Mouse (Mus musculus): Measurements from ENCODE around the gene Galnt9.

Gene Galnt9

DNA sequence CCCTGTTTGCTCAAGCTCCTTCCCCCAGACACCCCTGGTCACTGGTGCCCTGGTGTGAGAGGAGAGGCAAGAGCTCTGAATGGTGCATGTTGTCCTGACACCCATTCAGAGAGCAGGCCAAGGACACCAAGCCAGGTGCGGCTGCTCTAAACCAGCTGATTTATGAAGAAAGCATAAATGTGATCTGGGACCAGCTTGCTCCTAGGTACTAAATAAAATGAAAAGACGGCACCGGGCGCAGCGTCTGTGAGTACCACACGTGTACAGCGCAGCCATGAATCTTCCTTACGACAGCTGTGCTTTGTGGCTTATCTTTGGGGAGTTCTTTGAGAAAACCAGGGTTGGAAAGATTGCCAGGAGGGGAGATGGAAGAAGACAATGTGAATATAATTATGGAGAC lies 8.2 kb upstream of the Galnt9 start:
- no peak for DNase-seq (ENCODE audit: low read depth)

- no peak for DNase-seq (ENCODE audit: low read depth)
Measured at GRCm38 (mm10) chr5:110540947-110541346, 3.2 kb upstream of the Galnt9 start.

DNA sequence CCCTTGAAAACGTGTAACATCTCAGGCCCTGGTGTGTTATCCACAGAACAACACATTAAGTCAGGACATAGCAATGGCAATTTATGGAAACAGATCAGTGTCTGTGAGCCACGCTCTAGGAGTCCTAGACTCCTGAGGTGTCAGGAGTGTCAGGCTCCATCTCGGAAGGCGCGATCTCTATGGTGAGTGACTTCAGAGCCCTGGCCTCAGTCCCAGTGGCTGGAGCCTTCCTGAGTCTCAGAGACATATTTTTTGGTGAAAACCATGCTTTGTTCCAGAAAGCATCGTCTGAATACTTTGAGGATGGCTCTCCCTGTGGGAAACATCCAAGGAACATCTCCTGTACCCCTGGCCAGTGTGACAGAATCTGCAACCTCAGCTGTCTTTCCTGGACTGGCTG lies 2.7 kb upstream of the Galnt9 start:
- no peak for DNase-seq (ENCODE audit: low read depth)

DNA sequence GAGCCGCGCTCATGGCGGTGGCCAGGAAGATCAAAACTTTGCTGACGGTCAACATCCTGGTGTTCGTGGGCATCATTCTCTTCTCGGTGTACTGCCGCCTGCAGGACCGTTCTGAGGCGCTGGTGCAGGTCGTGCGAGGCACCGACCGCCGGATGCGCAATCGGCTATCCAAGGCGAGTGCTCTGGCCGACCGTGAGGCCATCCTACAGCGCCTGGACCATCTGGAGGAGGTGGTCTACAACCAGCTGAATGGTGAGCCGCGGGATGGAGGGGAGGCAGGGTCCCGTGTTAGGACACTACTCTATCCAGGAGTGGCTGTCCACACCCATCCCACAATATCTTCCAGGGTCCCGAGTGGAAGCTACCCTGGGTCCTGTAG lies 525 bp downstream of the Galnt9 start:
- no peak for DNase-seq (ENCODE audit: low read depth)

DNA sequence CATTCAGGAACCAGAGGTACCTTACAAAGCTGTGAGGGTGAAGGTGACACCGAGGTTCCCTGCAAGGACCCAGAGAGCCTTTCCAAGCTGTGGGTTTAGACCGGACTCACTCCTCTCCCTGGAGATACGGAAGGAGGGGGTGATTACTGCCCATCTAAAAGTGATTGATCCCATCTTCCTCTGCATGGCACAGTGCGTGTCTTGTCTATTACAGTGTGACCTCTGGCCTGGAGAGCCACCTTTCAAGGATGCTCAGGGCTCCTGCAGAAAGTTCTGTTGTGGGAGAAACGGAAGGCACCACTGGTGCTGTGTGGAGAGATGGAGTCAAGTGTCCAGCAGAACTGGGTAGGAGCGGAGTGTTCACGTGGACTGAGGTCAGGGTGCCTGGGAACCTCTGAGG lies 1.2 kb downstream of the Galnt9 start:
- no peak for DNase-seq (ENCODE audit: low read depth)

DNA sequence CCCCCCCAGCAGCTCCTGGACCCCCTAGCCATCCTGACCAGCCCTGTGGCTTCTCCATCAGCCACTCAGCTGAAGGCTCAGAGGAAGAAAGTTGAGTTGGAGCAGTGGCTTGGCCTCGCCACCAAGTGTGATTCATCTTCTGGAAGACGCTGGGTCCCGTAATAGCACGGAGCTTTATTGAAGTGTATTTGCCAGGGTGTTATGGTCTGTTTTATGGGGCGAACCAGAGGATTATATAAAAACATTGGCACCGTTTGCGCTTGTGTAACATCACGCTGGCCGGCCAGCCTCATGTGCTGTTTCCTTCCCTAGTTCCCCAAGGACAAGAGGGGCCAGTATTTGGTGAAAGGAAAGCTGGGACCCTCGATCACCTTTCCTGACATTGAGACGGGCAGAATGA lies 2.0 kb downstream of the Galnt9 start:
- DNase-seq (ENCODE audit: low read depth) = no peak

DNA sequence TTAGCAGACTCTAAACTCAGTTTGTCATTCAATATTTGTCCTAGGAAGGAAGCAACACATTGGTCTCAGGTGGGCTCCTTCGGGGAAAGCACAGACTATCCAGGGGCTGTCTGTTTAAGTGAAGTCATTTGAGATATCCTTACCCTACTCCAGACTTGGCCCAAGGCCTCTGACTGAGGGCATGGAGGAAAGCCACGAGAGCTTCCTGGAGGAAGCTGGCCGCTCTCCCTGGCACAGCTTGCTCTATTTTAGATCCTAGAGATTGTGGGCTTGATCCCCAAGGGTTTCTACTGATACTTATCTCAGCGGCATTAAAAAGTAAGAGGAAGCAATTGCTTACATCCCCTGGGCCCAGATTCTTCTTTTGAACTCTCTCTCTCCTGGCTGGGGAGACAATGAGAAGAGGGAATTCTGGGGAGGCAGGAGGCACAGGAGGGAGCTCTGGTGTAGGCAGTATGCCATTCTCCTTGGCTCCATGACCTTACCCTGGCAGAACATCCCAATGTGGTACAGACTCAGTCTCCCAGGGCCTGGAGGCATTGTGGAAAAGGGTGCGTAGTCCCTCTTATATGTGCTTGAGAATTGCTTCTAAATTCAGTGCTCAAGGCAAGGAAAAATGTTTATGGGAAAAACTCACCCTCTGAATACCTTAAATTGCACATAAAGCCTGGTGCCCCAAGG lies 2.7 kb downstream of the Galnt9 start:
- no peak for DNase-seq (ENCODE audit: low read depth)

GRCm38 (mm10) chr5:110548446-110548845 lies 4.3 kb downstream of the Galnt9 start:
- no peak for DNase-seq (ENCODE audit: low read depth)

DNA sequence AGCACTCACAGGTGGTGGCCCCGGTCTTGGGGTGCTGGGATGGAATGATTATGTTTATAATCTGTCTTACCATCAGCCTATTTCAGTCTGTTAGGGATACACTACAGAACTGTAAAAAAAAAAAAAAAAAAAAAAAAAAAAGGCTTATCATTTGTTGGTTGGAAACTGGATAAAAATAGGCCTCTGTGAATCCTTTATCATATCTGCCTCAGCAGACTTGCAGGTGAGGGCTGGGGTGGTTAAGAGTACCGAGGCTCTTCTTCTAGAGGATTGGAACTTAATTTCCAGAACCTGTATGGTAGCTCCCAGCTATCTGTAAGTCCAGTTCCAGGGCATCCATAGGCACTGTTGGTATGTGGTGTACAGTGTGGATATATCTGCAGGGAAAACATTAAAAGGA lies 6.0 kb downstream of the Galnt9 start:
- no peak for DNase-seq (ENCODE audit: low read depth)

GRCm38 (mm10) chr5:110550841-110551240 lies 6.7 kb downstream of the Galnt9 start:
- no peak for DNase-seq (ENCODE audit: low read depth)

DNA sequence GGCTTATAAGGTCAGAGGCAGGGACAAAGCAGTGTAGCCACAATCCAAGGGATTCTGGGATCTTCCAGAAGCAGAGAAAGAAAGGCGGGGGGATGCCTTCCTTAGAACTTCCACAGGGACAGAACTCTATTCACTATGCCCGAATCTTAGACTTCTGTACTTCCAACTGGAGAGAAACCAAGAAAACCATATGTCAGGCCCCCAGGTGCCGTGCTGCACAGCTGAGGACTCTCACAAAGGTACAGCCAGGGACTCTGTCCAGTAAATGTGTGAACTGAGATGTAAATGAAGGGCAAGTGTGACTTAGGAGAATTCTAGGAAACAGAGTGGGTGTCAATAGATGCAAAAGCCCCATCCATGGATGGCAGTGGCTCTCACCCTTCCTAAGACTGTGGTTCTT lies 7.8 kb downstream of the Galnt9 start:
- no peak for DNase-seq (ENCODE audit: low read depth)

GRCm38 (mm10) chr5:110553315-110553714 lies 9.2 kb downstream of the Galnt9 start:
- DNase-seq (ENCODE audit: low read depth) = no peak

DNA sequence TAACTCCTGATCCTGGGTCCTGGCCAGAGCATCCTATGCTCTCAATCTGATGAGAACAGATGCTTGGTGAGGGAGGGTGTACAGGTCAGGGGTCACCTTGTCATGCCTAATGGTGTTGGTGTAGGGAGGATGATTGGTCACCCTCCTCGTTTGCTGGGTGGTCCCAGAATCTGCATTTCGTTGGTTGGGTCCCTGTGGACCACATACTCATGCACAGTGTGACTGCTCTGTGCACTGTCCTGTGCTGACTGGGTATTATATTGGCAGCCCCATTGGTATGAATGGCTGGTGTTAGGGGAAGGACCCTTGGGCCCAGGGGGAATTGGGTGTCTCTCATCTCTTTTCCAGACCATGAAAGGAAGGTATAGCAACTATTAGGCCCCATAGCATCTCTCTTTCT lies 11.0 kb downstream of the Galnt9 start:
- DNase-seq (ENCODE audit: low read depth) = no peak

DNA sequence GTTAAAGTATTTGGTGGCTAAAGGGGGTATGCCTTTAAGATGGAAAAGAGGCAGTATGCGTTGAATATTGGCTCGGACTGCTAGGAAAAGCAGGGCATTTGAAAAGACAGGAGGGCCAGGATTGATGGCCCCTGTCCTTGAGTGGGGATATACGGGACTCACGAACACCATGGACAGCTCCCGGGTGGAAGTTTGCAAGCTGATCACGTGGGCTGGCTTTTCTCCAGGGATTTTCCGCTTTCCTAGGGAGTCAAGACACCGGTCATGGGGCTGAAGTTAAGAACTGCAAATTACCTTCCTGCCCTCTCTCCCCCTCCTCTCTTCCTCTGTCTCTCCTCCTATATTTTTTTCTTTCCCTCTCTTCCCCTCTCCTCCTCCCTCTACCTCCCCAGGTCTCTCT lies 14.2 kb downstream of the Galnt9 start:
- no peak for DNase-seq (ENCODE audit: low read depth)

- DNase-seq (ENCODE audit: low read depth) = no peak
Measured at GRCm38 (mm10) chr5:110559679-110560078, 15.5 kb downstream of the Galnt9 start.

GRCm38 (mm10) chr5:110562741-110563326 lies 18.7 kb downstream of the Galnt9 start:
- DNase-seq (ENCODE audit: low read depth) = no peak

- DNase-seq (ENCODE audit: low read depth) = no peak
Measured at GRCm38 (mm10) chr5:110564986-110565644, 21.0 kb downstream of the Galnt9 start.

DNA sequence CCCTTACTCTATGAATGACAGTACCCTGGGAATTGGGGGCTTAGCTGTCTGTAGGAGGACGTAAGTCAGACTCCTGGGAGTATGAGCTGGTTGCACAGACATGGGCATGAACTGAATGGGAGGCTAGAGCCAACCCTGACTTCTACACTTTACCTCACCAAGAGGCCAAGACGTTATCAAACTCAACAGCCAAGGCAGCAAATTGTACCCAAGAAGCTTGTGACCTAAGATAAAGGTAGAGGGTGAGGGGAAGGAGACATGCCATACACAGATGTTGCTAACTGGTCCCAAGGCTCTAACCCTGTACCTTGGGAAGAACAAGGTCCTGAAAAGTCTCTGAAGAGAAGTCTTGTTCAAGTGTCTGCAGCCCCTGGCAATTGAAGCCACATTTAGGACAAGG lies 23.4 kb downstream of the Galnt9 start:
- DNase-seq (ENCODE audit: low read depth) = no peak

GRCm38 (mm10) chr5:110574888-110575287 lies 30.7 kb downstream of the Galnt9 start:
- no peak for DNase-seq (ENCODE audit: low read depth)

DNA sequence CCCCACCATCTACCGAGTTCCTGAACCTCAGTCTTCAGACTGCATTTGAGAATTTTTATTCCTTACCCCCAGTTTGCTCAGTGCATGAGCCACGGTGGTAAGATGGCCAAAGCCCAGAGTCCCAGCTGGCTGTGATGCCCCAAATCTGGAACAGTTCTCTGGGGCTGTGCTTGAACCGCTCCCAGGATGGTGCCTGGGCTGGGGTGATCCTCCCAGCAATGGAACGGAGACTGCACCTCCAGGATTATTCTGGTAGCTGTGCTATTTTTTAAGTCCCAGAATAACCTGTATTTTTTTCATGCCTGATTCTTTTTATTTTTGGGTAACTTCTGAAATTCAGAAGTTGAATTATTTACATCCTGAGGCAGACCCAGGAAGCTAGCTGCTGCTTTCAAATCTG lies 35.1 kb downstream of the Galnt9 start:
- DNase-seq (ENCODE audit: low read depth) = no peak

- no peak for DNase-seq (ENCODE audit: low read depth)
Measured at GRCm38 (mm10) chr5:110580569-110581239, 36.5 kb downstream of the Galnt9 start.

GRCm38 (mm10) chr5:110582647-110583538 lies 38.7 kb downstream of the Galnt9 start:
- peak; percentile 73 for DNase-seq (ENCODE audit: low read depth)
